In genomic region chr17:46602212-46602611, GRCm38 (mm10) we compare ENCODE assay signal across 11 mouse cellular contexts. TPM values are rescaled to one million over a fixed set of nuclear protein-coding genes. Genes with fewer than 3 reads are reported as not detected.
A peak's percentile ranks its signal among the peaks of the same experiment; 100 is the strongest.
DNase-seq lines count a peak whose midpoint lies in the region; ATAC-seq lines count a peak whose summit lies in the region.
"Had no signal": no experiment of that assay in that cellular context is flagged by ENCODE, and none has a peak within 500 bp of the region (broad histone marks: within the 10 kb centered on the region; RNA-seq: fewer than 3 reads in every experiment).

No protein-coding gene starts in this region.

- no peak overlapping the region for H3K4me2 ChIP-seq in hindbrain, embryonic 12.5 days (replicated peaks)
- no peak overlapping the region for H3K4me2 ChIP-seq in hindbrain, embryonic 11.5 days (replicated peaks; ENCODE audit: low read depth, low read length)
- no peak overlapping the region for H3K4me2 ChIP-seq in embryonic facial prominence, embryonic 12.5 days (replicated peaks)

- H3K9ac ChIP-seq in hindbrain, embryonic 12.5 days = no peak overlapping the region
- H3K9ac ChIP-seq in hindbrain, embryonic 11.5 days (ENCODE audit: low read depth, low read length) = no peak overlapping the region
- no peak overlapping the region for H3K9ac ChIP-seq in embryonic facial prominence, embryonic 12.5 days

- H3K4me1 ChIP-seq in hindbrain, embryonic 12.5 days = peaks cover 23% of the 10 kb centered on the region
- H3K4me1 ChIP-seq in hindbrain, embryonic 11.5 days (replicated peaks; ENCODE audit: control insufficient read depth, insufficient read depth, low read length) = peaks cover 8% of the 10 kb centered on the region
- peaks cover 26% of the 10 kb centered on the region for H3K4me1 ChIP-seq in embryonic facial prominence, embryonic 12.5 days
- H3K4me1 ChIP-seq in megakaryocyte, embryonic 14.5 days = peaks cover 57% of the 10 kb centered on the region

- H3K36me3 ChIP-seq in hindbrain, embryonic 12.5 days = 0 out of 2 replicates have a peak, but pooled peaks cover under 1% of the 10 kb centered on the region
- H3K36me3 ChIP-seq in hindbrain, embryonic 11.5 days (ENCODE audit: control insufficient read depth, insufficient read depth, low read length) = no peaks in the 10 kb centered on the region
- H3K36me3 ChIP-seq in embryonic facial prominence, embryonic 12.5 days = 0 out of 2 replicates have a peak, but pooled peaks cover 5% of the 10 kb centered on the region
- H3K36me3 ChIP-seq in megakaryocyte, embryonic 14.5 days (replicated peaks; ENCODE audit: low read length) = no peaks in the 10 kb centered on the region

- H3K9me3 ChIP-seq in hindbrain, embryonic 12.5 days (replicated peaks) = no peaks in the 10 kb centered on the region
- H3K9me3 ChIP-seq in hindbrain, embryonic 11.5 days (ENCODE audit: control insufficient read depth, low read length) = no peaks in the 10 kb centered on the region
- no peaks in the 10 kb centered on the region for H3K9me3 ChIP-seq in embryonic facial prominence, embryonic 12.5 days
- H3K9me3 ChIP-seq in megakaryocyte, embryonic 14.5 days = no peaks in the 10 kb centered on the region

- DNase-seq in hindbrain, embryonic 11.5 days (ENCODE audit: low spot score) = no peak
- peak; percentile 62 for DNase-seq in kidney, postnatal 14 days
- no peak for DNase-seq in right cerebral cortex, postnatal 36 days (ENCODE audit: low spot score in 2 of 2)
- DNase-seq in ovary, postnatal 10 days (ENCODE audit: low spot score) = no peak
- DNase-seq: adrenal gland, postnatal 14 days; gastrocnemius, postnatal 10 days; thymus, postnatal 4 days had no signal

- H3K27me3 ChIP-seq in hindbrain, embryonic 12.5 days = no peaks in the 10 kb centered on the region
- H3K27me3 ChIP-seq in hindbrain, embryonic 11.5 days (ENCODE audit: control insufficient read depth, insufficient read depth, low read length) = no peaks in the 10 kb centered on the region
- no peaks in the 10 kb centered on the region for H3K27me3 ChIP-seq in embryonic facial prominence, embryonic 12.5 days
- H3K27me3 ChIP-seq in megakaryocyte, embryonic 14.5 days (replicated peaks) = no peaks in the 10 kb centered on the region

- 82% methylated on average over 9 of the region's 9 CpGs for WGBS in hindbrain, embryonic 12.5 days
- WGBS in hindbrain, embryonic 11.5 days = 85% methylated on average over 9 of the region's 9 CpGs
- WGBS in embryonic facial prominence, embryonic 12.5 days = 56% methylated on average over 9 of the region's 9 CpGs

- no peak for ATAC-seq in hindbrain, embryonic 12.5 days (ENCODE audit: low FRiP score)
- no peak for ATAC-seq in hindbrain, embryonic 11.5 days (ENCODE audit: low FRiP score)
- ATAC-seq in embryonic facial prominence, embryonic 12.5 days (ENCODE audit: insufficient number of reproducible peaks, insufficient read depth, low FRiP score, low TSS enrichment) = 0 out of 2 replicates have a peak, but pooled peaks have one; percentile 45
- no peak for ATAC-seq in erythroblast, adult 5-6 weeks (replicated peaks; ENCODE audit: low FRiP score, poor library complexity, severe bottlenecking)

- peak overlapping the region; percentile 19; the same call in 1 of the 2 replicates for H3K27ac ChIP-seq in hindbrain, embryonic 12.5 days
- no peak overlapping the region for H3K27ac ChIP-seq in hindbrain, embryonic 11.5 days (ENCODE audit: low read depth, low read length)
- peak overlapping the region; percentile 50; the same call in 1 of the 2 replicates for H3K27ac ChIP-seq in embryonic facial prominence, embryonic 12.5 days

- H3K4me3 ChIP-seq in hindbrain, embryonic 12.5 days = no peak overlapping the region
- no peak overlapping the region for H3K4me3 ChIP-seq in hindbrain, embryonic 11.5 days (ENCODE audit: low read depth, low read length)
- no peak overlapping the region for H3K4me3 ChIP-seq in embryonic facial prominence, embryonic 12.5 days
- peak overlapping the region; percentile 79 for H3K4me3 ChIP-seq in megakaryocyte, embryonic 14.5 days (replicated peaks)

RNA-seq across cellular contexts. Expression of gene Ptk7, which starts 27.1 kb away (rescaled TPM):
- polyA plus RNA-seq in hindbrain, embryonic 12.5 days (2016; fragmentation: Nextera tagmentation; extraction: Ambion mirVana) = 80.9 and 81.9 TPM in 2 replicates
- polyA plus RNA-seq in hindbrain, embryonic 11.5 days (2014; fragmentation: Nextera tagmentation; extraction: Ambion mirVana) = 16.0 and 21.5 TPM in 2 replicates
- polyA plus RNA-seq in embryonic facial prominence, embryonic 12.5 days (2016; fragmentation: Nextera tagmentation; extraction: Ambion mirVana) = 130 and 134 TPM in 2 replicates
- polyA plus RNA-seq in megakaryocyte, embryonic 14.5 days (2012; ENCODE audit: insufficient read depth, low replicate concordance) = 6.7 and 13.6 TPM in 2 replicates
- not detected in 2 replicates for total RNA-seq in erythroblast, adult 5-6 weeks (2015; ENCODE audit: low replicate concordance)
- not detected in 2 replicates for total RNA-seq in erythroblast, adult 5-6 weeks (2017; ENCODE audit: low replicate concordance)

RNA-seq across cellular contexts. Expression of gene Klc4, which starts 43.6 kb away (rescaled TPM):
- polyA plus RNA-seq in hindbrain, embryonic 12.5 days (2016; fragmentation: Nextera tagmentation; extraction: Ambion mirVana) = 37.8 and 40.0 TPM in 2 replicates
- 22.7 and 29.8 TPM in 2 replicates for polyA plus RNA-seq in hindbrain, embryonic 11.5 days (2014; fragmentation: Nextera tagmentation; extraction: Ambion mirVana)
- 28.5 and 29.8 TPM in 2 replicates for polyA plus RNA-seq in embryonic facial prominence, embryonic 12.5 days (2016; fragmentation: Nextera tagmentation; extraction: Ambion mirVana)
- 33.6 and 42.0 TPM in 2 replicates for polyA plus RNA-seq in megakaryocyte, embryonic 14.5 days (2012; ENCODE audit: insufficient read depth, low replicate concordance)
- total RNA-seq in erythroblast, adult 5-6 weeks (2015; ENCODE audit: low replicate concordance) = 0.38 and 1.3 TPM in 2 replicates
- 7.7 and 12.0 TPM in 2 replicates for total RNA-seq in erythroblast, adult 5-6 weeks (2017; ENCODE audit: low replicate concordance)

RNA-seq across cellular contexts. Expression of gene Mrpl2, which starts 43.8 kb away (rescaled TPM):
- 79.7 and 88.2 TPM in 2 replicates for polyA plus RNA-seq in hindbrain, embryonic 12.5 days (2016; fragmentation: Nextera tagmentation; extraction: Ambion mirVana)
- polyA plus RNA-seq in hindbrain, embryonic 11.5 days (2014; fragmentation: Nextera tagmentation; extraction: Ambion mirVana) = 94.8 and 95.2 TPM in 2 replicates
- 98.1 and 102 TPM in 2 replicates for polyA plus RNA-seq in embryonic facial prominence, embryonic 12.5 days (2016; fragmentation: Nextera tagmentation; extraction: Ambion mirVana)
- polyA plus RNA-seq in megakaryocyte, embryonic 14.5 days (2012; ENCODE audit: insufficient read depth, low replicate concordance) = 289 and 528 TPM in 2 replicates
- total RNA-seq in erythroblast, adult 5-6 weeks (2015; ENCODE audit: low replicate concordance) = 35.5 and 61.9 TPM in 2 replicates
- total RNA-seq in erythroblast, adult 5-6 weeks (2017; ENCODE audit: low replicate concordance) = 19.5 and 41.6 TPM in 2 replicates

RNA-seq across cellular contexts. Expression of gene Srf, which starts 46.2 kb away (rescaled TPM):
- 5.9 and 8.1 TPM in 2 replicates for polyA plus RNA-seq in hindbrain, embryonic 12.5 days (2016; fragmentation: Nextera tagmentation; extraction: Ambion mirVana)
- 5.1 and 8.2 TPM in 2 replicates for polyA plus RNA-seq in hindbrain, embryonic 11.5 days (2014; fragmentation: Nextera tagmentation; extraction: Ambion mirVana)
- polyA plus RNA-seq in embryonic facial prominence, embryonic 12.5 days (2016; fragmentation: Nextera tagmentation; extraction: Ambion mirVana) = 10.5 and 12.0 TPM in 2 replicates
- polyA plus RNA-seq in megakaryocyte, embryonic 14.5 days (2012; ENCODE audit: insufficient read depth, low replicate concordance) = 148 and 196 TPM in 2 replicates
- 7.3 and 11.5 TPM in 2 replicates for total RNA-seq in erythroblast, adult 5-6 weeks (2015; ENCODE audit: low replicate concordance)
- 6.0 and 7.8 TPM in 2 replicates for total RNA-seq in erythroblast, adult 5-6 weeks (2017; ENCODE audit: low replicate concordance)

RNA-seq across cellular contexts. Expression of gene Cul7, which starts 47.9 kb away (rescaled TPM):
- polyA plus RNA-seq in hindbrain, embryonic 12.5 days (2016; fragmentation: Nextera tagmentation; extraction: Ambion mirVana) = 52.1 and 53.0 TPM in 2 replicates
- 25.9 and 30.5 TPM in 2 replicates for polyA plus RNA-seq in hindbrain, embryonic 11.5 days (2014; fragmentation: Nextera tagmentation; extraction: Ambion mirVana)
- 57.3 and 61.1 TPM in 2 replicates for polyA plus RNA-seq in embryonic facial prominence, embryonic 12.5 days (2016; fragmentation: Nextera tagmentation; extraction: Ambion mirVana)
- 90.0 and 167 TPM in 2 replicates for polyA plus RNA-seq in megakaryocyte, embryonic 14.5 days (2012; ENCODE audit: insufficient read depth, low replicate concordance)
- total RNA-seq in erythroblast, adult 5-6 weeks (2015; ENCODE audit: low replicate concordance) = 1.9 and 3.8 TPM in 2 replicates
- 0.68 and 1.1 TPM in 2 replicates for total RNA-seq in erythroblast, adult 5-6 weeks (2017; ENCODE audit: low replicate concordance)
